Mouse (Mus musculus) brain, embryonic 14.5 days (tissue): ENCODE data around the gene Wnt10a. TPM values are rescaled to one million over a fixed set of nuclear protein-coding genes. Genes with fewer than 3 reads are reported as not detected.

Experiments
- DNase-seq: peaks from one replicate; pipeline ENCODE4 v3.0.0-alpha.2; 2011; ENCODE audit warnings: low read depth
- CTCF ChIP-seq: fragments of 200-500 bp; IDR thresholded peaks from 2 replicates; pipeline ENCODE4 v1.5.1; 2012; ENCODE audit warnings: inconsistent platforms, mild to moderate bottlenecking, moderate library complexity, borderline replicate concordance; ENCODE audit not compliant: insufficient read depth, insufficient read length; ENCODE audit errors: extremely low read depth
- POLR2A ChIP-seq: fragments of 200-500 bp; IDR thresholded peaks from 2 replicates; pipeline ENCODE4 v1.6.1; 2012; ENCODE audit warnings: mild to moderate bottlenecking, inconsistent platforms, borderline replicate concordance; ENCODE audit not compliant: poor library complexity, insufficient read depth, insufficient read length, severe bottlenecking; ENCODE audit errors: extremely low read depth
- polyA plus RNA-seq: library from polyadenylated mRNA; depleted of rRNA; stranded (reverse); fragments of >200 nt; gene quantifications from 2 replicates; pipeline ENCODE4 v1.2.3, GENCODE M21; 2012; rRNA removed

The Wnt10a gene
- 0.73 and 0.77 TPM in 2 replicates for polyA plus RNA-seq

DNA sequence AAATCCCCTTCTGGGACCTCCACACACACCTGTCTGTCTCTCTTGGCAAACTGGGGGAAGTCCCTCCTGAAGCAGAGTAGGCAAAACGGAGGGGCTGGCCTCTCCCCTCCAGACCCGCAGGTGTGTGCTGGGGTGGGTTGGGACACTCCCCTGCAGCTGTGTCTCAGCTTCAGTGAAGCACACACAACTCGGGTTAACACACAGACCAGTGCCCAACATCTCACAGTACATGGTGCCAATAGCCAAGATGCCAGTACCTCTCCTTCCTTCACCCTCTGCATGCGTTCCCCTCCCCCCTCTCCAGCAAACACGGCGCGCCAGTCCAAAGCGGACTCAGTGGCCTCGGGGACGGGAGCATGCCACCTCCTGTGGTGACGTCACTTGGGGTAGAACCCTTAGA, at the start of gene Wnt10a:
Gene Wnt10a, plus strand, starts transcription at position 268 of the 400 bp plus-strand sequence.
- DNase-seq, result peak; percentile 34
- no peak for TF ChIP-seq POLR2A
- TF ChIP-seq CTCF, result no peak

DNA sequence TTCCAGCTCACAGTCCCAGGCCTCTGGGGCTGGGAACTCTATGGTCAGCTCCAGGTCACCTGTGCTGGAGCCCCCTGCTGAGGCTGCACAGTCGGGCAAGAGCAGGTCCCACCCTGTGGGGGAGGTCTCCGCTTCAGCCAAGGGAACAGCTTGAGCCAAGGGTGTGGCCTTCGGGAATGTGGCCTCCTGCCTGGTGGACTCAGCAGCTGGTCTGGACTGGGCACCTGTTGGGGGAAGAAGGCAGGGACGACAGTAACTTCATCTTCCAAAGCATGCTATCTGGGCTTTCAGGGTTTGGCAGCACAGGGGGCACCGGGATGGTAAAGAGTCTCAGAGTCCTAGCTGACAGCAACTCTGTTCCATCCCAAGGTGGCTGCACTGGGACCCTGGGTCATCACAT, 44.0 kb upstream of the Wnt10a start:
- no peak for DNase-seq
- TF ChIP-seq CTCF (no peak), POLR2A (no peak)

DNA sequence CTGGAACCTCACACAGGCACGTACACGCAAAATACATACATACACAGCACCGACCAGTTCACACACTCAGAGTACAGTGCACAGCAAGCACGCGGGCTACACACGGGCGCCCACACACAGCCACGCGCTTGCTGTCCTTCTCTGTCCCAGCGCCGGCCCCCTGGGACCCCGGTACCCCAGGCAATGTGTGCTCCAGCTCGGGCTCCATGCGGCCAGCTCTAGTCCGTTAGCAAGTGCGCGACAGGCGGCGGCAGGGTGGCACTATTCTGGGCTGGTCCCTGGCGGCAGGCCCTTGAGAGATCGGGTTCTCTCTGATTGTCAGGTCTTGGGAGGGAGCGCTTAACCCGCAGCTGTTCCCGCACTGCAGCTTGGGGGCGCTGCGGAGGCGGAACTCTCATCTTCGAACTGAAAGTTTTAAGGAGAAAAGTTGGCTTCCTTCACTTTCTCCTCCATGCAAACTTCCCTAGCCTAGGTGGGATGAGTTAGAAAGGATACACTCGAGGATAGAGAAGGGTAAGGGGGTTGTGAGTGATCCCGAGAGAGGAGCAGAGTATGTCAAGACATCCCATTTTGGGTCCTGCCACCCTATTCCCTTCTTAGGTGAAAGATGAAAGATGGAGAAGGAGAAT, 42.6 kb upstream of the Wnt10a start, which contains the start of gene Prkag3:
Gene Prkag3, minus strand, starts transcription at position 579 of the 629 bp plus-strand sequence.
- peak; percentile 64 for DNase-seq
- TF ChIP-seq CTCF, result peak; percentile 59
- TF ChIP-seq POLR2A, result no peak

DNA sequence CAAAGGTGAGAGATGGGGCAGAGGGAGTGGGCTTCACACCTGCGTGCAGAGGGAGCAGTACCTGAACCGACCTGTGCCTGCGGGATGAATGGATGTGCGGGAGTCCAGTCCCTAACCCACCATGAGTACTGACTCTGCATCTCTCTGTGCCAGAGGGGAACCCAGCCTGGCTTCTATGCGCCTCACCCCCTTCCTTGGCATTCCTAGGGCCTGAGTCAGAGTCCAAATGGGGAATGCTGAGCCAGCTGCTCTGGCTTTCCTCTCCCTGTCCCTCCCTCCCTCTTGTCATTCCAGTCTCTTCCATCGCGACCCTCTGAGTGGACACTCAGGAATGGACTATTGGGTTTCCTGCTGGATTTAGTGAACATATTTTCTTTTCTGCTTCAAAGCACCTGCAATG, 42.0 kb upstream of the Wnt10a start:
- TF ChIP-seq POLR2A (no peak), CTCF (no peak)
- no peak for DNase-seq

DNA sequence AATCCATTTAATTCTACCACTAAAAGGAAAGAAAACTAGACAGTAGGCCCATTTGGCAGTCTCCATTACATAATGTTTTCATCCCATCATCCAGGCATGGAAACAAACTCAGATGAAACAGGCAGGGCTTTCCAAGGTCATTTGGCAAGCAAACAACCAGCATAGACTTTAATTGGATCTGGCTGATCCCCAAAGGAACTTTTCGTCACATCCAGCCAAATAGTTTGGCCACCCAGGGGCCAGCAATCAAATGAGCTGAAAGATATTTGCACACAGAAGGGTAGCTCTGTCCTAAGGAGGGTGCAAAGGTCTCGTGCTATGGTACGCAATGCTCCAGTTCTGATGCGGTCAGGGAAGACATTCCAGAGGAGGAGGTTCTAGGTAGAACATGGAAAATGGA, 40.6 kb upstream of the Wnt10a start:
- TF ChIP-seq CTCF, result no peak
- no peak for TF ChIP-seq POLR2A
- DNase-seq, result peak; percentile 66

DNA sequence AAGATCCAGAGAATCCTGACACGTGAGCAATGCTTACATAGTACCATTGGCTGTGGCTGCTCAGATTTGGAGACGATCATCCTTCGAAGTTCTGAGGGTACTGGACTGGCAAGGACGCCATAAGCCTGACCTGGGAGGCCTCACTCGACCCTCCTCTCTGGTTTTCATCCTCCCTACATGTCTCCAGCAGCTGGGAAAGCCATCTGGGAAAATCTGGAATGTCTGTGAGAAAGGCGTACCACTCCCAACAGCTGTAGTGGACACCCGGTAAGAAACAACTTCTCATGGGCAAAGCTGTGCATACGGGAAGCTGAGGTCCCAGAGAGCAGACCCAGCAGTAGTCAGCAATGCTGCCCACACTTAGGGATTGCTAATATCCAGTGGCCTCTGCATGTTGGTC, 39.2 kb upstream of the Wnt10a start:
- TF ChIP-seq POLR2A (no peak), CTCF (no peak)

DNA sequence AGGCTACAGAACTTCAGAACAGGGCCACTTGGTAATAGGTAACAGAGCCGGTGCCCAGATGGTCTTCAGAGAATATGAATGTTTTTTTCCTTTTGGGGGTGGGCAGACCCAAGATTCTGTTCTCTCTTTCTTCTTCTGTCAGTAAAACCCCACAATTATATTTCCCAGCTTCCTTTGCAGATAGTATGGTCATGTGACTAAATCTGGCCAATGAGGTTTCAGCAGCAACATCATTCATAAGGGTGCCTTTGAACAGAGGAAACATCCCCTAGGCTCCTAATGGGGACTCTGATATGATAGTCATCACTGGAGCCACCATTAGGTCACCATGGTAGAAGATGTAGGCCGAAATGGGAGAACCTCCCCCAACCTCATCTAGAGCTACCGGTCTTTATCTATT, 38.5 kb upstream of the Wnt10a start:
- TF ChIP-seq CTCF, result no peak
- TF ChIP-seq POLR2A, result no peak

More for the DNA sequence above, 39.2 kb upstream of the Wnt10a start:
- DNase-seq, result no peak

DNA sequence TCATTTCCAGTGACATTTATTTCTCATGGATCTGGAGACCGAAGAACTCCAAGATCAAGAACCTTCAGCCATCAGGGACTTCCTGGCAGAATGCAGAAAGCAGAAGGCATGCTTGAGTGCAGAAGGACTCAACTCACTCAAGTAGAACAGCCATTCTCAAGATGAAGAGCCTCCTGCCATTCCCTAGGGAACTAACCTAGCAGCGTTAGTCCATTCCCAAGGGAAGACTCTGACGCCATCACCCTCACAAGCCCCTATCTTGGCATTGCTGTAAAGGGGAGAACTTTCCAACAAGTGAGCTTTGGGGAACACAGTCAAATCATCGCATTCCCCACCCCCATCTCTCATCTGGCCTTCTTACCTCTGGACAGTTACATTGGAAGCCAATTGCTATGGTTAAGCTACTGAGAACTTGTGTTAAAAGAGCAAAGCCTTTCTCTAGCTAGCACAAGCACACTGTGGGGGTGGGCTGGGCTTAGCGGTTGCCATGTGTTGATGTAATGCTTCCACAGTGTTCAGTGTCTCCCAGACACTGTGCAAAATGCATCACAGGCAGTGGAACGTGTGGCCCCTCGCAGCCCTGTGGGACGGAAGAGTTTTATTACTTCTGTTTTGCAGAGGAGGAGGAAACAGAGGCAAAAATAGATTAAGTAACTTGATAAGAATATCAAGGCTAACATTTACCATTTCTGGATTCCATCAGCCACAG, 37.9 kb upstream of the Wnt10a start:
- DNase-seq, result no peak
- TF ChIP-seq CTCF, result no peak
- no peak for TF ChIP-seq POLR2A

More for the DNA sequence above, 38.5 kb upstream of the Wnt10a start:
- no peak for DNase-seq

DNA sequence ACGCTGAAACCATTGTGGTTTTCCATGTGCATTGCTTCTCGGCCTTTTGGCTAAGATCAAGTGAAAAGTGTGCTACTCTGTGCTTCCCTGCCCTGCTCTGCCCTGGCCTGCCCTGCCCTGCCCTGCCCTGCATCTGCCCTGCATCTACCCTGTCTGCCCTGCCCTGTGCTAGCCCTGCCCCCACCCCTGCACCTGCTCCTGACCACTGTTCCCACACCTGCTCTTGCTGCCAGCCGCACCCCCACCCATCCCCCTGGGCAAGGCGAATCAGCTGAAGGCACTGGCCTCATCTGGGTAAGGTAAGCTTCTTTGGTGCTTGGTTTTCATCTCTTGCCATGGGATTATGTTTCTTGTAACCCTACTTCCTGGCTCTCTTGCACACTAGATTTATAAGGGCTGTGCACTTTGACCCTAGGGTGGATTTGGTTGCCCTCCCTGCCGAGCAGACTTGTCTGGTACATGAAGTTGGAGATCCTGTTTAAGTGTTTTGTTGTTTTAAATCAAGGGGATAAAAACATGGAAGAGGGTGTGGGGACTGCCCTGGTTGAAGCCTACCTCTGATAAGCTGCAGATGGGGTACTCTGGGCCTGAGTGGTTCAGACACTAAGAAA, 37.0 kb upstream of the Wnt10a start:
- no peak for TF ChIP-seq POLR2A
- TF ChIP-seq CTCF, result no peak
- DNase-seq, result no peak

DNA sequence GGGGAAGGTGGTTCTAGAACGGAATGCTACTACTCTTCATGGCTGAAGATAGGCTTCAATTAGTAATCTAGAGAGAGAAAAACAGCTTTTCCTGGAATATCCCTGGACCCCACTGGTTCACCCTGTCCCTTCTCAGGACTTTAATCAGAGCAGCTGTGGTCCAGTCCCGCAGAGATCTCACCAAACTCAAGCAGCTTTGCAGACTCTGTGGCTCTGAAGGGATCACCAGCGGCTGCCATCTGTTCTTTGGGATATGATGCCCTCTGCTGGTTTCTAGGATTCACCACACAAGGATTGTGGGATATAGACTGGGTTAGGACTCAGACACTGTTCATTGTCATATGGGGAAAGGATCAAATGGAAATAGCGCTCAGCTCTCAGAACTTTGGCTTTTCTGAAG, 31.5 kb upstream of the Wnt10a start:
- peak; percentile 61; the same call in 1 of the 2 replicates for TF ChIP-seq CTCF
- no peak for TF ChIP-seq POLR2A
- DNase-seq, result peak; percentile 65

DNA sequence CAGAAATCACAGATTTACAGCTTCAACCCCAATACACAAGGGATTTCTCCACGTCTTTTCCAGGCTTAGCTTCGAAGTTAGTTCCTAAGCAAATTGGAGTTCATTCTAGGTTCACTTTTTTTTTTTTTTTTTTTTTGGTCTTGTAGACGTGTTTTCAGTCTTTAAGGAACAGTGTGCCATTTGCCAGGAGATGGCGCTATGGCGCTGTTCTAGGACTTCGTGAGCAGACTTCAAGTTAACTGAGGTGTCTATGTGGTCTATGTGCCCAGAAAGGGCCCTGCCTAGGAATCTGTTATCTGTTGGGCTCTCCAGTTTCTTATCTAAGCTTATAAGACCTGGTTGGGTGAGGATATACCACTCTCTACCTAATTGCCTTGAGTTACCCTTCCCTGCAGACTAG, 28.2 kb upstream of the Wnt10a start:
- TF ChIP-seq CTCF (peak; percentile 67; the same call in 1 of the 2 replicates), POLR2A (no peak)
- peak; percentile 86 for DNase-seq
